Mouse (Mus musculus) heart, embryonic 16.5 days (tissue): ENCODE measurements around the gene Xylb. TPM values are rescaled to one million over a fixed set of nuclear protein-coding genes. Genes with fewer than 3 reads are reported as not detected.
"Not testable (repeated sequence)": the region's sequence is repeated elsewhere in the genome, so short reads cannot be mapped to it uniquely, and the experiment has no call there.

Source experiments
- ATAC-seq: fragments of 200-750 bp; cut with Nextera tagmentation; replicated peaks from 2 replicates; pipeline ENCODE4 v1.8.0; 2017; ENCODE audit warnings: moderate number of reproducible peaks; ENCODE audit not compliant: insufficient read depth, low FRiP score; ENCODE audit errors: extremely low read depth
- H3K27ac ChIP-seq: fragments of 300-500 bp; sonication (generic); 2 replicates; pipeline ENCODE4 v1.5.1; 2014; ENCODE audit warnings: mild to moderate bottlenecking, low read length, control low read depth, moderate library complexity
- H3K27me3 ChIP-seq: fragments of 300-500 bp; sonication (generic); 2 replicates; pipeline ENCODE4 v1.6.1; 2014; ENCODE audit warnings: low read length, mixed read lengths; ENCODE audit not compliant: control insufficient read depth, insufficient read depth
- H3K36me3 ChIP-seq: fragments of 300-500 bp; sonication (generic); 2 replicates; pipeline ENCODE4 v1.6.1; 2014; ENCODE audit not compliant: control insufficient read depth, insufficient read depth
- H3K4me1 ChIP-seq: fragments of 300-500 bp; sonication (generic); 2 replicates; pipeline ENCODE4 v1.6.1; 2014; ENCODE audit warnings: low read length, mixed read lengths; ENCODE audit not compliant: control insufficient read depth, insufficient read depth
- H3K4me2 ChIP-seq: fragments of 300-500 bp; sonication (generic); 2 replicates; pipeline ENCODE4 v1.6.1; 2014; ENCODE audit warnings: low read depth, mild to moderate bottlenecking, control low read depth, low read length
- H3K4me3 ChIP-seq: fragments of 300-500 bp; sonication (generic); 2 replicates; pipeline ENCODE4 v1.5.1; 2014; ENCODE audit warnings: mild to moderate bottlenecking, control low read depth, low read length
- H3K9ac ChIP-seq: fragments of 300-500 bp; sonication (generic); 2 replicates; pipeline ENCODE4 v1.6.1; 2014; ENCODE audit warnings: low read length, control low read depth
- H3K9me3 ChIP-seq: fragments of 300-500 bp; sonication (generic); replicated peaks from 2 replicates; pipeline ENCODE4 v1.6.1; 2016; ENCODE audit warnings: low read length; ENCODE audit not compliant: control insufficient read depth
- WGBS: fragments of 180-500 bp; shearing (Covaris S2); extraction: QIAGEN DNeasy Blood & Tissue Kit; methylation state at CpG from one replicate; pipeline ENCODE4 v1.1.7; 2014; 5-methylcytosine and 5-hydroxymethylcytosine counted together
- polyA plus RNA-seq: library from polyadenylated mRNA; unstranded; fragments of >200 nt; fragmentation: Nextera tagmentation; extraction: Ambion mirVana; gene quantifications from 2 replicates; pipeline ENCODE4 v1.2.1, GENCODE M21; 2015

The Xylb gene
- polyA plus RNA-seq, 1 experiment from 2014 or later, result 1.1 TPM

- H3K4me1 ChIP-seq, result no peaks in the 10 kb centered on the region
- 27% methylated on average over 4 of the region's 4 CpGs for WGBS
- no peak overlapping the region for H3K9ac ChIP-seq
- no peaks in the 10 kb centered on the region for H3K9me3 ChIP-seq
- H3K27ac ChIP-seq, result no peak overlapping the region
- no peak overlapping the region for H3K4me3 ChIP-seq
- no peaks in the 10 kb centered on the region for H3K27me3 ChIP-seq
- no peak overlapping the region for H3K4me2 ChIP-seq
- peaks cover 13% of the 10 kb centered on the region for H3K36me3 ChIP-seq
- ATAC-seq, result peak; percentile 82
Observed at GRCm38 (mm10) chr9:119352060-119352459, 5.1 kb upstream of the Xylb start.

GRCm38 (mm10) chr9:119353926-119354325, 3.3 kb upstream of the Xylb start:
- 0 out of 2 replicates have a peak, but pooled peaks cover 3% of the 10 kb centered on the region for H3K4me1 ChIP-seq
- WGBS, result 78% methylated on average over 6 of the region's 6 CpGs
- H3K27me3 ChIP-seq, result no peaks in the 10 kb centered on the region
- peaks cover 13% of the 10 kb centered on the region for H3K36me3 ChIP-seq
- no peaks in the 10 kb centered on the region for H3K9me3 ChIP-seq
- H3K4me2 ChIP-seq, result no peak overlapping the region
- H3K4me3 ChIP-seq, result no peak overlapping the region
- no peak for ATAC-seq
- H3K9ac ChIP-seq, result no peak overlapping the region
- H3K27ac ChIP-seq, result no peak overlapping the region

- no peak overlapping the region for H3K27ac ChIP-seq
- 77% methylated on average over 6 of the region's 6 CpGs for WGBS
Observed at GRCm38 (mm10) chr9:119355943-119356342, 1.2 kb upstream of the Xylb start.

GRCm38 (mm10) chr9:119358058-119358429, 863 bp downstream of the Xylb start:
- WGBS, result 42% methylated on average over 9 of the region's 9 CpGs
- H3K27ac ChIP-seq, result no peak overlapping the region
- peak overlapping the region; percentile 80 for H3K4me3 ChIP-seq
- peak overlapping the region; percentile 85 for H3K9ac ChIP-seq
- peaks cover 7% of the 10 kb centered on the region for H3K4me1 ChIP-seq
- H3K36me3 ChIP-seq, result no peaks in the 10 kb centered on the region
- ATAC-seq, result no peak
- no peaks in the 10 kb centered on the region for H3K9me3 ChIP-seq
- no peaks in the 10 kb centered on the region for H3K27me3 ChIP-seq
- H3K4me2 ChIP-seq, result peak overlapping the region; percentile 99

More at GRCm38 (mm10) chr9:119355943-119356342, 1.2 kb upstream of the Xylb start:
- H3K9ac ChIP-seq, result no peak overlapping the region
- peaks cover 5% of the 10 kb centered on the region for H3K36me3 ChIP-seq
- no peaks in the 10 kb centered on the region for H3K27me3 ChIP-seq
- no peak overlapping the region for H3K4me3 ChIP-seq
- H3K4me1 ChIP-seq, result 0 out of 2 replicates have a peak, but pooled peaks cover 3% of the 10 kb centered on the region
- no peaks in the 10 kb centered on the region for H3K9me3 ChIP-seq
- no peak for ATAC-seq
- no peak overlapping the region for H3K4me2 ChIP-seq

- H3K4me2 ChIP-seq, result no peak overlapping the region
- H3K4me3 ChIP-seq, result no peak overlapping the region
- WGBS, result 88% methylated on average over 5 of the region's 5 CpGs
- no peak overlapping the region for H3K27ac ChIP-seq
- H3K9ac ChIP-seq, result no peak overlapping the region
- peaks cover 12% of the 10 kb centered on the region for H3K4me1 ChIP-seq
- H3K36me3 ChIP-seq, result no peaks in the 10 kb centered on the region
- ATAC-seq, result no peak
- no peaks in the 10 kb centered on the region for H3K9me3 ChIP-seq
- no peaks in the 10 kb centered on the region for H3K27me3 ChIP-seq
Observed at GRCm38 (mm10) chr9:119361416-119361815, 4.2 kb downstream of the Xylb start.

GRCm38 (mm10) chr9:119363229-119363628, 6.0 kb downstream of the Xylb start:
- Histone ChIP-seq H3K36me3 (no peaks in the 10 kb centered on the region), H3K9me3 (no peaks in the 10 kb centered on the region), H3K9ac (no peak overlapping the region), H3K4me1 (peaks cover 10% of the 10 kb centered on the region), H3K27me3 (no peaks in the 10 kb centered on the region), H3K27ac (no peak overlapping the region), H3K4me3 (no peak overlapping the region), H3K4me2 (no peak overlapping the region)
- WGBS, result 50% methylated on average over 12 of the region's 12 CpGs
- ATAC-seq, result no peak

- Histone ChIP-seq H3K36me3 (no peaks in the 10 kb centered on the region), H3K27me3 (no peaks in the 10 kb centered on the region), H3K4me1 (peaks cover 10% of the 10 kb centered on the region), H3K4me2 (no peak within 1 kb of the TSS), H3K9me3 (no peaks in the 10 kb centered on the region), H3K9ac (no peak within 1 kb of the TSS), H3K27ac (no peak within 1 kb of the TSS), H3K4me3 (no peak within 1 kb of the TSS)
- no peak for ATAC-seq
- 43% methylated on average over 7 of the region's 7 CpGs for WGBS
Observed at GRCm38 (mm10) chr9:119365284-119365683, 8.1 kb downstream of the Xylb start, which contains the start of gene Slc22a14. Slc22a14 (minus strand) TSS chr9:119365553.

GRCm38 (mm10) chr9:119368367-119368766, 11.2 kb downstream of the Xylb start:
- Histone ChIP-seq H3K9ac (no peak overlapping the region), H3K4me2 (no peak overlapping the region), H3K36me3 (no peaks in the 10 kb centered on the region), H3K4me3 (no peak overlapping the region), H3K27ac (no peak overlapping the region), H3K4me1 (peaks cover 3% of the 10 kb centered on the region), H3K9me3 (no peaks in the 10 kb centered on the region), H3K27me3 (no peaks in the 10 kb centered on the region)
- ATAC-seq, result no peak
- 87% methylated on average over 3 of the region's 3 CpGs for WGBS

GRCm38 (mm10) chr9:119370770-119371169, 13.6 kb downstream of the Xylb start:
- WGBS, result 81% methylated on average over 4 of the region's 4 CpGs
- not testable (repeated sequence) for H3K9ac ChIP-seq, ATAC-seq, H3K4me3 ChIP-seq, H3K4me1 ChIP-seq, H3K36me3 ChIP-seq, H3K9me3 ChIP-seq, H3K27ac ChIP-seq, H3K27me3 ChIP-seq, H3K4me2 ChIP-seq
